Mouse (Mus musculus): ENCODE measurements around the gene Kmt5b.

The Kmt5b gene

DNA sequence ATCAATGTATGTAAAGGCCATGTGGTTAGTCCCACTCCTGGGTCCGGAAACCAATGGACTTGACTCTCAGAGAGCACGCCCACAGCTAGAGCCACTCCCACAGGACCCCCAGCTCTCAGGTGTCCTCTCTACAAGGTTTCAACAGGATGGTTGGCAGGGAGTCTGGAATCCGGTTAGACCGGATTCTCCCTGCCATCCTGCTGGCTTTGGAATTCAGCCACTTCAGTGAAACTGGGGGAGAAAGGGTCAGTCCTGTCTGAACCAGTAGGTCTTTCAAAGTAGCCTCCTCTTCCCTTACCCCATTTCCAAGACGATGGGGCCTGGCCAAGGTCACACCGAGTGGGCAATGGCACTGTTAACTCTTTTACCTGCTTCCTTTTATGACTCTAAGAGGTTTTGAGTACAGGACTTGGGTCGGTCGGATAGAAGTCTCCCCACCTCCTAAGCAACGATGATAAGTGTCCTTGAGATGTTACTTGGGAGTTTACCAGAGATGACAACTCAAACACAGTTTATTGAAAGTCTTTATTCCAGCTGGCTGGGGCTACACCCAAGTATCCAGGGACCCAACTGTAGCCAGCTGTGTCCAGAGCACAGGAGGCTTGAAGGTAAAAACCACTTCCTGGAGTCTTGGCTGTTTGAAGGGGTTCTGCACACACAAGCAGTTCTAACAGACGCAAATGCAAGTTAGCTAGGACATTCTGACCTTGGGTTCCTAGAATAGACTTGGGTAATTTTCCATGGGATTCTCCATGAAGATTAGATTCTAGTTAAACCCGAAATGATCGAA lies 75.3 kb downstream of the Kmt5b start:
- DNase-seq (ENCODE audit: low spot score in 2 of 2), result no peak

DNA sequence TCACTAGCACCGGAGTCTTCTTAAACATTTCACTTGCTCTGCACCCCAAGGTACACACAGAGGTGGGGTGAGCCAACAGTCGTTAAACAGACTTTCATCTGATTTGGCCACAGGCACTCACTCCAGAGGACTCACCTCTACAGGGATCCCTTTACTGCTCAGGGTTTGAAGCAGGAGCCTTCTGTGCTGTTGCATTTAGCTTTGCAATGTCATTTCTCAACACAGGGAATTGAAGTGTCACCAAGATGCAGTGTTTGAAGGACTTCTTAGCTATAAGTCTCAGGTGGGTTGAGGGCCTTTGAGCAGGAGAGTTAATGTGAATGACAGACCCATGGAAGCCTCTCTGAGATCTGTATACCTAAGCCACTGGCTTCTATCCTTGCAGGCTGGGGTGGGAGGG lies 76.4 kb downstream of the Kmt5b start:
- DNase-seq (ENCODE audit: low spot score in 2 of 2), result no peak

DNA sequence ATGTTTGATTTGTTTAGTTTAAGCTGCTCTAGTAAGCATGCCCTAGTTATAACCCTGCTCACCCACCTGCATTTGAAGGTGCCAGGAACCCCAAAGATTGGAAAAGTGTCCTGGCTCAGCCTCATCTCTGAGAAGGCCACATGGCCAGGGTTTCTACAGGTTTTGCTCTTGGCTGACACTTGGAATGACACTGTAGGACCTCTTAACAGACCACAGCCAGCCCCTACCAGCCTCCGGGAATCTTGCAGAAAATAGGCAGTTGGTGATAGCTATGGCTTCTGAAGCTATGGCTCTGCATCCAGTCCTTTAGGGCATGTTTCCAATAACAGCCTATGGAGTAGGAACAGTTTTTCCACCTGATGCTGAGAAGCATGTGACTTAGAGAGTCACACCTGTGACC lies 77.6 kb downstream of the Kmt5b start:
- no peak for DNase-seq (ENCODE audit: low spot score in 2 of 2)

DNA sequence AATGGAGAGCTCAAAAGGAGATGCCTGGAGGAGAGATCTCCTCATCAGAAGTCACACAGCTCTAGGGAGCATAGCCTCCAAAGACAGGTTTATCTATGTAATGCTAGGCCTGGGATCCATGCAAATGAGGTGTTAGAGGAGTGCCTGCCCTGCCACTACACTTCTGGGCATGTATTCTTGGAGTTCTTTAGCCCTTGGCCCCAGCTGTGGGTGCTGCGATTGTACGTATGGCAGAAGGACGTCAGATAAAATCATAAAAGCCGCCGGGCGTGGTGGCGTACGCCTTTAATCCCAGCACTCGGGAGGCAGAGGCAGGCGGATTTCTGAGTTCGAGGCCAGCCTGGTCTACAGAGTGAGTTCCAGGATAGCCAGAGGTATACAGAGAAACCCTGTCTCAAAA lies 78.1 kb downstream of the Kmt5b start:
- no peak for DNase-seq (ENCODE audit: low spot score in 2 of 2)

DNA sequence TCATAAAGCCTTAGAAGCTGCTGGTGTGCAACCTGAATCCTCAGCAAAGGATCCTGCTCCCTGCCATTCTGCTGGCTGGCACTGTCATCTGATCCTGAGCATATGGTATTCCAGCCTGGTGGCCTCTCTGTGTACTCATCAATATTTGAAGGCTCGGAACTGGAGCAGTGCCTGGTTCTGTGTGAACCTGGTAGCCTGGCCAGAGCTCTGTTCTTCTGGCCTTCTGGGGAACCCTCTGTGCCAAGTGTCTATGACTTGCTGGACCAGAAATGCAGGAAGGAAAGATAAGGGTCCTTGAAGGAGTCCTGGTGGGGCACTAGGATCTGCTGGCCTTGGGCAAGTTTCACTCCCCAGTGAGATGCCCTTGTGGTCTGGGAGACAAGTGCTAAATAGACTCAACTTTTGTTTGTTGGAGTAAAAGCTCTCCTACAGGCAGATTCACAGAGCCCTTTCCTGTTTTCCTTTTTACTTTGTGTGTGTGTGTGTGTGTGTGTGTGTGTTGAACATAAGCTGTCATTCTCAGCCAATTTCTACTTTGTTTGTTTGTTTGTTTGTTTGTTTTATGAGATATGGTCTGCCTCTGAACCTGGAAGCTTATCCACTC lies 78.7 kb downstream of the Kmt5b start:
- DNase-seq (ENCODE audit: low spot score in 2 of 2), result no peak

DNA sequence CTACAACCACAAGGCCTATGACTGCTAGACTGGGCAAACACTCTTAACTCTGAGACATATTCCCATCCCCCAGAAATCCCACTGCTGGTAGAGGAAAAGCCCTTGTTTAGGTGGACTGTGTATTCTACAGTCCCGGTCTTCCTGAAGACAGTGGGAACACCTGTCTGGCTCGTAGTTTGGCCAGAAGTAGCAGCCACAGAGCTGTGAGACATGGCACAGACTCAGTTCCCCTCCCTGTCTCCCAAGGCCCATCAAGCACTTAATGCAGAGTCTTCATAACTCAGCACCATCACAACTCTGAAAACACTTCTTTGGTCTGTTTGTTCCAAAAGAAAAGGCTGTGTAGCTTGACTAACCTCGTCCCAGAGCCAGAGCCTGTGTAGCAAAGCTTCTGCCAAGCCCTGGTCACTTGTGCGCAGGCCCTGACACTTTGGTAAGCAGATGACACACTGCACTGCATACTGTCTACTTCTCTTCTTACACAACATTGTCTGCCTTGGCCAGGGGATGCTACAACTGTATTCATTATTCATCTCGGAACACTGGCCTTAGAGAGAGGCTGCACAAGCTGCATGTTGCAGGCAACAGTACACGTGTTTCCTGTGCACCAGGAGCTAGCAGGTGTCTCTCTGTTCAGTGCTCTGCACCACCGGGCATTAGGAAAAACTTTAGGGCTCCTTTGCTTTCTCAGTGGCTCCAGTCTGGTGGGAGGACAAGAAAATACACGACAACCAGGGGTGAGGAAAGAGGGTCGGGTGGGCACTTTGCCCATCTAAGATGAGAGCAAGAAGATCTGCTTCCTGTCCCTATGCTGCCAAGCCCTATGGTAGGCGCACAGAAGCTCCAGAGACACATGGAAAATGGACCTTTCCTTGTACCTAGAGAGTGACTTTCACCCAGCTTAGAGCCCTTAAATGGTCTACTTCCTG lies 79.7 kb downstream of the Kmt5b start:
- DNase-seq (ENCODE audit: low spot score in 2 of 2), result no peak

DNA sequence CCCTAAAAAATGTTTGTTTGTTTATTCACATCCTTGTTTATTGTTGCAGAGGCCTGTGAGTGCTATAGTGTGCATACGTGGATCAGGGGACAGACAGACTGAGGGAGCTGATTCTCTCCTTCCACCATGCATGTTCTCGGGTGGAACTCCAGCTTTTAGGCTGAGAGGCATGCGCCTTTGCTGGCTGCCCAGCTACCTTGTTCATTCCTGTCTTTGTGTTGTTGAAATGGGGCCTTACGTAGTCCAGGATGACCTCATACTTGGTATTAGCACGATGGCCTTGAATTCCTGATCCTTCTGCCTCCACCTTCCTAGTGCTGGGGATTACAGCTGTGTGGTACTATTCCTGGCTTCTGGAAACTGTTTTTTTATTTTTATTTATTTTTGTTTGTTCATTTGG lies 80.5 kb downstream of the Kmt5b start:
- no peak for DNase-seq (ENCODE audit: low spot score in 2 of 2)

DNA sequence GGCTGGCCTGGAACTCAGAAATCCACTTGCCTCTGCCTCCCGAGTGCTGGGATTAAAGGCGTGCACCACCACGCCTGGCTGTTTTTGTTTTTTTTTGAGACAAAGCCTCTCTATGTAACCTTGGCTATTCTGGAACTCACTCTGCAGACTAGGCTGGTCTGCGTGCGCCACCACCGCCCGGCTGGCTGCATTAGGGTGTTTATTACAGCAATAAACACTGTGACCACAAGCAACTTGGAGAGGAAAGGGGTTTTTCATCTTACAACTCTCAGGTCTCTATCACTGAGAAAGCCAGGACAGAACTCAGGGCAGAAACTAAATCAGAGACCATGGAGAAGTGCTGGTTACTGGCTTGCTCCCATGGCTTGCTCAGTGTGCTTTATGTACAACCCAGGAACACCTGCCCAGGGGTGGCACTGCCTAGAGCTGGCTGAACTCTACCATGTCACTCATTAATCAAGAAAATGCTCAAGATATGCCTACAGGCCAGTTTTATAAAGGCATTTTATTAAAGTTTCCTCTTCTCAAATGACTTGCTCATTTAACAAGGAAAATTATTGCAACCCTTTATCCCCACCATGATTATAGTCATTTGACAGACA lies 81.1 kb downstream of the Kmt5b start:
- DNase-seq (ENCODE audit: low spot score in 2 of 2), result no peak

DNA sequence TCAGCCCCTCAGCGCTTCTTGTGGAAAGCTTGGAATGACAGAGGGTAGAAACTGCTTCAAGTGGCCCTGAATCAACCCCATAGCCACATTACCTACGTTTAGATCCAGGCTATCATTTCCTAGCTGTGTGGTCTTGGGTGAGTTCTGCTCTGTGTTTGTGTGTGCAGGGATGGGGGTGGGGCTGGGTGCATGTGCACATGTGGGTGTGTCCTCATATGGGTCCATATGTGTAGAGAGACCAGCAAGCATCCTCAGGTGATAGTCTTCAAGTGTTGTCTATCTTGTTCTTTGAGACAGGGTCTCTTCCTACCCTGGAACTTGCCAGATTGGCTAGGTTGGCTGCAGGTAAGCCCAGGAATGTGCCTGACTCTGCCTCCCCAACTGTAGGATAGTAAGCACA lies 82.0 kb downstream of the Kmt5b start:
- DNase-seq (ENCODE audit: low spot score in 2 of 2), result no peak

DNA sequence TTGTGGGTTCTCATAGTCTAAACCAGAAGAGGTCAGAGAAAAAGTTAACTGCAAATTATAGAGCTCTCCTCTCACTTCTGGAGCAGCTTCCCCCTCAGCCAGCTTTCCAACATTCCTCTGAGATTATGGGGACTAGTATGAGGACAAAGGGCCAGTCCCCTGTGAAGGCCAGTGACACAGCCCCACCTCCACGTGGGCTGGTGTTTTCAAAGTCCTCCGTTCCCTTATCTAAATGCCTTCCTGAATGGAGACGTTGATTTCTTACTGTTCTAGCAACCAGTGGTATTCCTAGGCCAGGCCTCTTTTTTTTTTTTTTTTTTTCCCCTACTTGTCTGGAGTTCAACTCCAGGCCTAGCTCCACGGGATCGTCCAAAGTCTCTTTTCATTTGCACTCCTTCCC lies 82.9 kb downstream of the Kmt5b start:
- DNase-seq (ENCODE audit: low spot score in 2 of 2), result no peak

DNA sequence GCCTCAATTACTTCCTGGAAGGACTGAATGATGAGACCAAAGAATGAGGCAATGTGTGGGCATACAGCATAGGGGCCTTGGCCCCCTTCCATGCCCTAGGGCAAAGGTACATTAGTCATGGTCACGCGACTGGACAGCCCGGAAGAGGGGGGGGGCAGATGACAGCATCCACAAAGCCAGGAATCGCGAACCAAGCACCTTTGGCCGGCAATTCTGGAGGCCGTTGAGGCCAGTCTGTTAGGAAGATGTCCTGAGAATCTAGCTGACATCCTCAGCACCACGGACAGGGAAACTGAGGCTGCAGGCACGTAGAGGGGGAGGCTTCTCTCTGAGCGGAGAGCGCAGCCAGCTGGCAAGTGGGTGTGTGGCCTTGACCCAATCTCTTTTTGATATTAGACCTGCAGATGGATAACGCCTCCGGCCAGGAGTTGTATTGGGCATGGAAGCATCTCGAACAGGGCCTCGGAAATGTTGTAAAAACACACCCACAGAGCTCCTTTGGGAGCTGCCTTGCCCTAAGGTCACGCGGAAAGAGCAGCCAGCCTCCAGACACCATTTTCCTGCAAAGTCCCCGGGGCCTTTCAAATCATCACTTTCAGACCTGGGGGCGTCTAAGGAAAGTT lies 83.7 kb downstream of the Kmt5b start:
- peak; percentile 53 to 60 for DNase-seq (ENCODE audit: low spot score in 2 of 2)

DNA sequence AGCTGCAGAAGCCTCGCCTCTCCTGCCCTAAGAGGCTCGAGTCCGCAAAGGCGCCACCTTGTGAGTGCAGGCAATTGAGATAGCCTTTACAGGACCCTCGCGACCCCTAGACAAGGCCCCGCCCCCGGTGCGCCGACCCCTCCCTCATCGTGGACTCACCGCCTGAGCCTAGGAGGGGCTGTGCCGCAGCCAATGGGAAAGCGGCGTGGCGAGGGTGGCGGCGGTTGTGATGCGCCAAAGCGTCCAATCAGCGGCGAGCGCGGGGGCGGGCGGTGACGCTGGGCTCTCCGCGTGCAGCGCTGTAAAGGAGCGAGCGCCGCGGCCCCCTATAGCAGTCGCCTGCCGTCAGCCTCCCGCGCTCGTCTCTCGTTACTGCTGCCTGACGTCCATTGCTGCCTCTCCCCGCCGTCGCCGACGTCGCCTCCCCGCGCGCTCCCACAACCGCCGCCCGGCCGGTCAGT lies 84.3 kb downstream of the Kmt5b start, which contains the start of gene Chka:
Gene Chka (plus strand): TSS at position 272 of the 461 bp plus-strand sequence.
- DNase-seq (ENCODE audit: low spot score in 2 of 2), result peak; percentile 93 to 95

DNA sequence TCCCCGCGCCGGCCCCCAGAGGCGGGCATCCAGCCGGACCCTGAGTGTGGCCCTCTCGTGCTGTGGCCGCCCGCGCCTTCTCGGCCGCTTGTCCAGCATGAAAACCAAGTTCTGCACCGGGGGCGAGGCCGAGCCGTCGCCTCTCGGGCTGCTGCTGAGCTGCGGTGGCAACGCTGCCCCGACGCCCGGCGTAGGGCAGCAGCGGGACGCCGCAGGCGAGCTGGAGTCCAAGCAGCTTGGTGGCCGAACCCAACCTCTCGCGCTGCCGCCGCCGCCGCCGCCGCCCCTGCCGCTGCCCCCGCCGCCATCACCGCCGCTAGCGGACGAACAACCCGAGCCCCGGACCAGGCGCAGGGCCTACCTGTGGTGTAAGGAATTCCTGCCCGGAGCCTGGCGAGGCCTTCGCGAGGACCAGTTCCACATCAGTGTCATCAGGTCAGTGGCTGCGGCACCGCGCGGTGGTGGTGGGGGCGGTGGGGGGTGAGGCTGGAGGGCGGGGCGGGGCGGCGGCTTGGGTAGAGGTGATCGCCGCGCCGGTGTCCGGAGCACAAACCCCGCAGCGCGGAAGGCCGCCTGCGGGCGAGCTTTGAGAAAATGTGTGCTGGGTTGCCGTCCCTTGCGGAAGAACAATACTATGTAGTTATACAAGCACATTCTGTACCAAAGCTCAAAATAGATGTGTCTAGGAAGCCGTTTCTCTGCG lies 84.9 kb downstream of the Kmt5b start:
- DNase-seq (ENCODE audit: low spot score in 2 of 2), result peak; percentile 38 to 41

DNA sequence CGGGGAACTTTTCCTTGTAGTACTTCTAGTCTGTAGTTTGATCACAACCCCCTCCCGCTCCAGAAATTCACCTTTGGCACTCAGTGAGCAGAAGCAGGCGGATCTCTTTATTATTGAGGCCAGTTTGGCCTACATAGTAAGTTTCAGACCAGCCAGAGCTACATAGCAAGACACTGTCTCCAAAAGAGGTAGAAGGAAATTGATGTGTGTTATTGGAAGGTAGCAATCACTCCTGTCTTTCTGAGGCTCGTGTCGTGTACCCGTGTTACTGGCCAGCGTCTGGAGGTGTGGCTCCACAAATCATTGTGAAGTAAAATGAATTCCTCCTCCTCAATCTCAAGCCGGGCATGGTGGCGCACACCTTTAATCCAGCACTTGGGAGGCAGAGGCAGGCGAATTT lies 85.9 kb downstream of the Kmt5b start:
- DNase-seq (ENCODE audit: low spot score in 2 of 2), result no peak

DNA sequence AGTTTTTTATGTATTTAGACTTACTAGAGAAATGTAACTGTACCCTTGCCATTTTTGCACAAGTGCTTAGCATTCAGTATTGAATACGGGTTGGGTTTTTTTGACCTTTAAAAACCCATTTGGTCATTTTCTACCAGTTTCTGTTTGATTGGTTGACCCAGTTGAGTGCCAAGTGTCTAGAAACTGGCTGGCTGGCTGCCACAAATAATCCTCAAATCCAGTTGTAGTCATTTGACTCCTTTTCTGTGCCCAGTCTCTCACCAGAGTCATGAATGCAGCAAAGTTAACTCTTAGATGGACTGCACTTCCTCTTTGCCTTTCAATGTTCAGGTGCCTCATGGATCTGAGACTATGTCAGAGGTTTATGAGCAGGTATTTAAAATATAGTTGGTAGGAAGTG lies 86.7 kb downstream of the Kmt5b start:
- DNase-seq (ENCODE audit: low spot score in 2 of 2), result no peak

DNA sequence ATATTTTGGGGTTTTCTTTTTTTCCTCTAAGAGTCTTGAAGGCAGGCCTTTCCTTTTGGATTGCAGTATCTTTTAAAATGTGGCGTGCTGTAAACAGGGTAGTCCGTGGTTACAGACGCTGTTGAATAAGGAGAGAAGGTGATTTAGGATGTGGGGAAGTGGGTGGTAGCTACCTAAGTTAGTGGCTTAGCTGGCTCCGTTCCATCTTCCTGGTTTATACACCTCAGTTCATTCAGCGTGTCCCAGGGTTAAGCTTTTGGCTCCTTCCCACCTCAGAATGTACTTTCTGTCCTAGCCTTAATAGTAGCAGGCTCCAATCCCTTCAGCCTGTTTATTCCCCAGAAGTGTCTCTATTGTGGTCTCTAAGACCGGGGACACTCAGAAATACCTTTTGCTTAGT lies 87.9 kb downstream of the Kmt5b start:
- no peak for DNase-seq (ENCODE audit: low spot score in 2 of 2)

DNA sequence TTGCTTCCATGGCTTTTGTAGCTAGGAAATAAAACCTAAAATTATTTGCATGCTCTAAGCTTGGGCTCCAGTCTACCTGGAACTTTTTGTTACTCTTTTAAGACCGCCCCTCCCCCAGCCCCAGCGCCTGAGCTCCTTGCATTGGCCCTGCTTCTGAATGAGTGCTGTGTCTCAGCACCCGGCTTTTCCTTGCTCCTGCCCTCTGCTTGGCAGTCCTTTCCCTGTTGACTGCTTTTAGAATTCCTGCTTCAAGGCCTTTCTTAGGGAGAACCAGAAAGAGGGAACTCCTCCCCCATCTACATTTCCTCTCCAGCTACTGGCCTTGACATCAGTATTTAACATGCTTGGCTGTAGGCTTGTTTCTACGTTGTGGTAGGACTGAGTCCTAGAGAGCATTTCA lies 88.4 kb downstream of the Kmt5b start:
- no peak for DNase-seq (ENCODE audit: low spot score in 2 of 2)

DNA sequence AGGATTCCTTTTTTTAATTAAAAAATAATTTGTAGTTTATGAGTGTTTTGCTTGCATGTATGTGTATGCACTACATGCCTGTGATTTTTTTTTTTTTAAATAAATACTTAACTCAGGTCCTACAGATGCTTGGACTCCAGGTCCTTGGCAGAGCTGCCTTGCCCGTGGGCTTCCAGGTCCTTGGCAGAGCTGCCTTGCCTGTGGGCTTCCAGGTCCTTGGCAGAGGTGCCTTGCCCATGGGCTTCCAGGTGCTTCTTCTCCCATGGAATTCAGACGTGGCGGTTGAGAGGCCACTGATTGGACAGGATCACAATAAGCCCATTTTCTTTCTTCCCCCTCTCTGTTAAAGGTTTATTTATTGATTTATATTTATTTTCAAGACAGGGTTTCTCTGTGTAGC lies 90.0 kb downstream of the Kmt5b start:
- no peak for DNase-seq (ENCODE audit: low spot score in 2 of 2)

DNA sequence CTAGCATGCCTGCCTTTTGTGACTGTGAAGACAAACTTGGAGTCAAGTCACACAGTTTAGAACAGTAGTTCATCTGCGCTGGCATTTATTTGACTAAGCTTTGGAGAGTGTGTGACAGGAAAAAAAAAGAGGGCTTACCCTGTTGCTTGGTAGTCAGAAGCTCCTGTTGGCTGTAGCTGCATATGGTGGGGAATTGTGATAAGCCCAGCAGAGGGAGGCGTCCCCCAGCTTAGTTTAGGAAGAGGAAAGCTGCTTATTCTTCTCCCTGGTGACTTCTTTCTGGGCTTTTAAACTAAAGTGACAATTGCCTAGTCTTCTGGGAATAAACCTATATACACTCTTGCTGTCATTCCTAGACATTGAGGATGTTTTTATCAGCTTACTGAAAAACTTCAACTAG lies 95.5 kb downstream of the Kmt5b start:
- DNase-seq (ENCODE audit: low spot score in 2 of 2), result no peak

DNA sequence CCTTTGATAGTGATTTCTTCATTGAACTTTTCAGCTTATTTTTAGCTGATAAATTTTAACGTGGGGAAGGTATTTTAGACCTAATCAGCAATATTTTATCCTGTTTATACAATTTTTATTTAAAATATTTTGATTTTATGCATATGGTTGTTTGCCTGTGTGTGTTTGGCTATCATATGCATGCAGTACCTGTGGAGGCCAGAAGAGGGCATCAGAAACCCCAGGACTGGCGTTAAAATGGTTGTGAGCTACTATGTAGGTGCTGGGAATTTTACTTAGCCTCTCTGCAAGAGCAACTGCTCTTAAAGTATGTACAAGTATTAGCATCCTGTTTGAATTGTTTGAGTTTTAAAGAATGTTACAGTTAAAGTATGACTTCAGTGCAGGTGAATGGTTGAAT lies 97.7 kb downstream of the Kmt5b start:
- DNase-seq (ENCODE audit: low spot score in 2 of 2), result no peak
